Mouse (Mus musculus) heart, embryonic 15.5 days (tissue): ENCODE data around the gene Gm13279. TPM values are rescaled to one million over a fixed set of nuclear protein-coding genes. Genes with fewer than 3 reads are reported as not detected.

Source experiments
- polyA plus RNA-seq: library from polyadenylated mRNA; unstranded; fragments of >200 nt; fragmentation: Nextera tagmentation; extraction: Ambion mirVana; gene quantifications from 2 replicates; pipeline ENCODE4 v1.2.1, GENCODE M21; 2015

The Gm13279 gene
- polyA plus RNA-seq, 1 experiment from 2014 or later: not detected

Other genes starting within 250 kb of the Gm13279 start
- not detected in 2 replicates for gene Ifna15, start 239.2 kb upstream of the Gm13279 start, polyA plus RNA-seq
- gene Ifna14, start 225.6 kb upstream of the Gm13279 start, polyA plus RNA-seq: not detected in 2 replicates
- gene Ifna9, start 205.0 kb upstream of the Gm13279 start, polyA plus RNA-seq: not detected in 2 replicates
- not detected in 2 replicates for gene Ifna12, start 194.0 kb upstream of the Gm13279 start, polyA plus RNA-seq
- gene C87499, start 163.0 kb upstream of the Gm13279 start, polyA plus RNA-seq: not detected in 2 replicates
- not detected in 2 replicates for gene Ifna13, start 152.9 kb upstream of the Gm13279 start, polyA plus RNA-seq
- gene Ifna16, start 120.5 kb upstream of the Gm13279 start, polyA plus RNA-seq: not detected in 2 replicates
- gene Ifna2, start 113.5 kb upstream of the Gm13279 start, polyA plus RNA-seq: not detected in 2 replicates
- gene Ifnab, start 106.0 kb upstream of the Gm13279 start, polyA plus RNA-seq: not detected in 2 replicates
- 0.82 and 0.93 TPM in 2 replicates for gene Gm26566, start 75.6 kb upstream of the Gm13279 start, polyA plus RNA-seq
- gene Klhl9, start 74.9 kb upstream of the Gm13279 start, polyA plus RNA-seq: 77.5 and 78.4 TPM in 2 replicates
- not detected in 2 replicates for gene Gm13271, start 42.5 kb upstream of the Gm13279 start, polyA plus RNA-seq
- gene Gm13283, start 37.3 kb upstream of the Gm13279 start, polyA plus RNA-seq: 0.11 and 0.23 TPM in 2 replicates
- gene Gm13290, start 23.6 kb upstream of the Gm13279 start, polyA plus RNA-seq: 0.48 TPM in 1 of 2 replicates, not detected in the other
- not detected in 2 replicates for gene Gm13289, start 20.5 kb upstream of the Gm13279 start, polyA plus RNA-seq
- 0.28 TPM in 1 of 2 replicates, not detected in the other for gene Gm13272, start 17.5 kb upstream of the Gm13279 start, polyA plus RNA-seq
- 0.53 TPM in 1 of 2 replicates, not detected in the other for gene Ifnz, start 15.3 kb upstream of the Gm13279 start, polyA plus RNA-seq
- not detected in 2 replicates for gene Gm13276, start 11.7 kb upstream of the Gm13279 start, polyA plus RNA-seq
- gene Gm13277, start 8.8 kb upstream of the Gm13279 start, polyA plus RNA-seq: not detected in 2 replicates
- not detected in 2 replicates for gene Gm13278, start 5.8 kb upstream of the Gm13279 start, polyA plus RNA-seq
- not detected in 2 replicates for gene Gm13275, start 2.9 kb upstream of the Gm13279 start, polyA plus RNA-seq
- gene Gm13285, start 2.3 kb downstream of the Gm13279 start, polyA plus RNA-seq: 0.79 and 0.82 TPM in 2 replicates
- gene Gm13287, start 5.9 kb downstream of the Gm13279 start, polyA plus RNA-seq: not detected in 2 replicates
- gene Gm13288, start 8.1 kb downstream of the Gm13279 start, polyA plus RNA-seq: 0.08 TPM in 1 of 2 replicates, not detected in the other
- gene Ifna7, start 18.8 kb downstream of the Gm13279 start, polyA plus RNA-seq: not detected in 2 replicates
- gene Ifna11, start 22.6 kb downstream of the Gm13279 start, polyA plus RNA-seq: not detected in 2 replicates
- gene Ifna6, start 30.0 kb downstream of the Gm13279 start, polyA plus RNA-seq: not detected in 2 replicates
- not detected in 2 replicates for gene Ifna5, start 38.1 kb downstream of the Gm13279 start, polyA plus RNA-seq
- gene Ifna4, start 44.5 kb downstream of the Gm13279 start, polyA plus RNA-seq: not detected in 2 replicates
- gene Ifna1, start 52.7 kb downstream of the Gm13279 start, polyA plus RNA-seq: not detected in 2 replicates
- gene Ifne, start 82.8 kb downstream of the Gm13279 start, polyA plus RNA-seq: not detected in 2 replicates